ENCODE assay signal across 8 mouse cellular contexts in genomic region chr11:17212141-17212495, GRCm38 (mm10). TPM values are rescaled to one million over a fixed set of nuclear protein-coding genes. Genes with fewer than 3 reads are reported as not detected.
DNase-seq lines count a peak whose midpoint lies in the region; ATAC-seq lines count a peak whose summit lies in the region.

No protein-coding gene starts in this region.

- H3K4me2 ChIP-seq in midbrain, embryonic 14.5 days (ENCODE audit: low read length) = peak overlapping the region; percentile 66

- H3K36me3 ChIP-seq in midbrain, embryonic 14.5 days (ENCODE audit: control insufficient read depth, insufficient read depth, low read length) = peaks cover 15% of the 10 kb centered on the region

- H3K27me3 ChIP-seq in midbrain, embryonic 14.5 days (ENCODE audit: control insufficient read depth, insufficient read depth, low read length) = no peaks in the 10 kb centered on the region

- H3K4me3 ChIP-seq in brown adipose tissue, adult 24 weeks (ENCODE audit: insufficient read depth, low read depth, low read length) = peak overlapping the region; percentile 77
- H3K4me3 ChIP-seq in midbrain, embryonic 14.5 days (replicated peaks; ENCODE audit: low read depth, low read length) = peak overlapping the region; percentile 86

- H3K4me1 ChIP-seq in brown adipose tissue, adult 24 weeks (ENCODE audit: control insufficient read depth, insufficient read depth, insufficient read length, low read length) = no peaks in the 10 kb centered on the region; the same call in 1 of the 2 replicates
- peaks cover 14% of the 10 kb centered on the region; the same call in 1 of the 2 replicates for H3K4me1 ChIP-seq in midbrain, embryonic 14.5 days (ENCODE audit: control insufficient read depth, insufficient read depth, low read length)

- WGBS in midbrain, embryonic 14.5 days = 4% methylated on average over 10 of the region's 10 CpGs

- peak overlapping the region; percentile 71 for H3K9ac ChIP-seq in midbrain, embryonic 14.5 days (replicated peaks; ENCODE audit: low read length)

- H3K9me3 ChIP-seq in midbrain, embryonic 14.5 days (ENCODE audit: control insufficient read depth, low read length) = no peaks in the 10 kb centered on the region

- peak; percentile 32 for DNase-seq in left cerebral cortex, adult 11 months (ENCODE audit: low spot score)
- DNase-seq in left cerebral cortex, postnatal 4 days = no peak
- DNase-seq in midbrain, embryonic 14.5 days = no peak
- no peak for DNase-seq in right cerebral cortex, adult 18-20 months
- no peak for DNase-seq in gastrocnemius, postnatal 10 days
- DNase-seq in adrenal gland, adult 18-20 months (ENCODE audit: low spot score in 2 of 2) = no peak

- peak overlapping the region; percentile 16; the same call in 1 of the 2 replicates for H3K27ac ChIP-seq in brown adipose tissue, adult 24 weeks (replicated peaks; ENCODE audit: low read depth, low read length)
- peak overlapping the region; percentile 80 for H3K27ac ChIP-seq in midbrain, embryonic 14.5 days (replicated peaks; ENCODE audit: low read depth, low read length)

- intact Hi-C loops in left cerebral cortex, postnatal 4 days (cut with DNase I) = no loop called here

- peak; percentile 21 for ATAC-seq in inflammation-experienced regulatory T-cells, adult 6 months
- ATAC-seq in midbrain, embryonic 14.5 days (ENCODE audit: low FRiP score, low TSS enrichment) = no peak

RNA-seq across cellular contexts. Expression of gene Pno1, which starts 0.8 kb away (rescaled TPM):
- 10 to 100 TPM; 34.5 to 34.6 TPM for total RNA-seq in left cerebral cortex, postnatal 4 days (2021)
- 56.6 and 63.8 TPM in 2 replicates for polyA plus RNA-seq in brown adipose tissue, adult 24 weeks (2012; ENCODE audit: insufficient read depth, insufficient read length, missing spikeins)
- 10 to 100 TPM; 28.0 to 36.3 (median 36.1) TPM for polyA plus RNA-seq in inflammation-experienced regulatory T-cells, adult 6 months (2017; shearing (Covaris generic))
- polyA plus RNA-seq in midbrain, embryonic 14.5 days (2014; fragmentation: Nextera tagmentation; extraction: Ambion mirVana) = 43.4 and 43.7 TPM in 2 replicates
- 10 to 100 TPM; 41.6 to 47.9 TPM for total RNA-seq in gastrocnemius, postnatal 10 days (2021)
- total RNA-seq in adrenal gland, adult 18-20 months (2021) = 10 to 100 TPM; 51.9 to 56.6 TPM

RNA-seq across cellular contexts. Expression of gene Wdr92, which starts 30.2 kb away (rescaled TPM):
- total RNA-seq in left cerebral cortex, postnatal 4 days (2021) = 1 to 10 TPM; 7.1 to 7.7 TPM
- 21.1 and 21.2 TPM in 2 replicates for polyA plus RNA-seq in brown adipose tissue, adult 24 weeks (2012; ENCODE audit: insufficient read depth, insufficient read length, missing spikeins)
- polyA plus RNA-seq in inflammation-experienced regulatory T-cells, adult 6 months (2017; shearing (Covaris generic)) = 10 to 100 TPM; 19.3 to 29.5 (median 23.9) TPM
- 17.5 and 22.0 TPM in 2 replicates for polyA plus RNA-seq in midbrain, embryonic 14.5 days (2014; fragmentation: Nextera tagmentation; extraction: Ambion mirVana)
- 1 to 10 TPM; 6.5 to 7.4 TPM for total RNA-seq in gastrocnemius, postnatal 10 days (2021)
- total RNA-seq in adrenal gland, adult 18-20 months (2021) = 10 to 100 TPM; 13.5 to 14.1 TPM

RNA-seq across cellular contexts. Expression of gene C1d, which starts 45.3 kb away (rescaled TPM):
- total RNA-seq in left cerebral cortex, postnatal 4 days (2021) = 10 to 100 TPM; 76.2 to 77.6 TPM
- 67.0 and 144 TPM in 2 replicates for polyA plus RNA-seq in brown adipose tissue, adult 24 weeks (2012; ENCODE audit: insufficient read depth, insufficient read length, missing spikeins)
- 100 to 1,000 TPM in 2 of 3 experiments, 10 to 100 TPM in 1; 93.6 to 124 (median 122) TPM for polyA plus RNA-seq in inflammation-experienced regulatory T-cells, adult 6 months (2017; shearing (Covaris generic))
- polyA plus RNA-seq in midbrain, embryonic 14.5 days (2014; fragmentation: Nextera tagmentation; extraction: Ambion mirVana) = 173 and 184 TPM in 2 replicates
- 10 to 100 TPM; 43.7 to 45.8 TPM for total RNA-seq in gastrocnemius, postnatal 10 days (2021)
- total RNA-seq in adrenal gland, adult 18-20 months (2021) = 10 to 100 TPM; 43.2 to 57.4 TPM

RNA-seq across cellular contexts. Expression of gene Ppp3r1, which starts 53.1 kb away (rescaled TPM):
- 100 to 1,000 TPM; 217 to 218 TPM for total RNA-seq in left cerebral cortex, postnatal 4 days (2021)
- polyA plus RNA-seq in brown adipose tissue, adult 24 weeks (2012; ENCODE audit: insufficient read depth, insufficient read length, missing spikeins) = 40.5 and 45.0 TPM in 2 replicates
- 10 to 100 TPM; 12.9 to 32.0 (median 22.4) TPM for polyA plus RNA-seq in inflammation-experienced regulatory T-cells, adult 6 months (2017; shearing (Covaris generic))
- 141 and 200 TPM in 2 replicates for polyA plus RNA-seq in midbrain, embryonic 14.5 days (2014; fragmentation: Nextera tagmentation; extraction: Ambion mirVana)
- 100 to 1,000 TPM; 177 to 186 TPM for total RNA-seq in gastrocnemius, postnatal 10 days (2021)
- total RNA-seq in adrenal gland, adult 18-20 months (2021) = 100 to 1,000 TPM in 1 of 2 experiments, 10 to 100 TPM in 1; 79.9 to 106 TPM
